Mouse (Mus musculus) heart, embryonic 14.5 days (tissue): ENCODE data around the gene Mkln1. TPM values are rescaled to one million over a fixed set of nuclear protein-coding genes. Genes with fewer than 3 reads are reported as not detected.

Experiments
- ATAC-seq: fragments of 200-750 bp; cut with Nextera tagmentation; 2 replicates; pipeline ENCODE4 v1.8.0; 2017; ENCODE audit warnings: low read depth, moderate TSS enrichment; ENCODE audit not compliant: insufficient number of reproducible peaks, insufficient read depth, low FRiP score
- H3K27ac ChIP-seq, 2 experiments: fragments of 200-500 bp in 1 of 2; fragments of 300-500 bp in 1 of 2; sonication (generic) in 1 of 2; replicated peaks in 1 of 2; 2 replicates each; pipeline ENCODE4 v1.5.1; 2012 to 2014; ENCODE audit warnings: low read depth in 2 of 2, low read length in 2 of 2, control low read depth in 1 of 2, mild to moderate bottlenecking in 1 of 2, mixed read lengths in 1 of 2; ENCODE audit not compliant: control insufficient read depth in 1 of 2, insufficient read depth in 1 of 2
- H3K27me3 ChIP-seq: fragments of 300-500 bp; sonication (generic); 2 replicates; pipeline ENCODE4 v1.6.1; 2014; ENCODE audit warnings: mild to moderate bottlenecking, low read length, control low read depth; ENCODE audit not compliant: control insufficient read depth, insufficient read depth
- H3K36me3 ChIP-seq: fragments of 300-500 bp; sonication (generic); 2 replicates; pipeline ENCODE4 v1.6.1; 2014; ENCODE audit warnings: mild to moderate bottlenecking, control low read depth, low read length, mixed read lengths; ENCODE audit not compliant: control insufficient read depth, insufficient read depth
- H3K4me1 ChIP-seq, 2 experiments: fragments of 200-500 bp in 1 of 2; fragments of 300-500 bp in 1 of 2; sonication (generic) in 1 of 2; 2 replicates each; pipeline ENCODE4 v1.6.1; 2012 to 2014; ENCODE audit warnings: low read length in 2 of 2, control low read depth in 1 of 2, mixed read lengths in 1 of 2; ENCODE audit not compliant: control insufficient read depth in 2 of 2, insufficient read depth in 2 of 2
- H3K4me2 ChIP-seq: fragments of 300-500 bp; sonication (generic); 2 replicates; pipeline ENCODE4 v1.6.1; 2014; ENCODE audit warnings: mild to moderate bottlenecking, low read length
- H3K4me3 ChIP-seq, 2 experiments: fragments of 200-500 bp in 1 of 2; fragments of 300-500 bp in 1 of 2; sonication (generic) in 1 of 2; 2 replicates each; pipeline ENCODE4 v1.5.1; 2012 to 2014; ENCODE audit warnings: low read length in 2 of 2, mild to moderate bottlenecking in 2 of 2, control low read depth in 1 of 2, low read depth in 1 of 2, moderate library complexity in 1 of 2; ENCODE audit not compliant: control insufficient read depth in 1 of 2, insufficient read depth in 1 of 2
- H3K9ac ChIP-seq: fragments of 300-500 bp; sonication (generic); 2 replicates; pipeline ENCODE4 v1.6.1; 2014; ENCODE audit warnings: mild to moderate bottlenecking, low read length
- H3K9me3 ChIP-seq: fragments of 300-500 bp; sonication (generic); 2 replicates; pipeline ENCODE4 v1.6.1; 2016; ENCODE audit warnings: low read length, control low read depth; ENCODE audit not compliant: control insufficient read depth
- WGBS: fragments of 180-500 bp; shearing (Covaris S2); extraction: QIAGEN DNeasy Blood & Tissue Kit; methylation state at CpG from one replicate; pipeline ENCODE4 v1.1.7; 2014; 5-methylcytosine and 5-hydroxymethylcytosine counted together
- polyA plus RNA-seq: library from polyadenylated mRNA; unstranded; fragments of >200 nt; fragmentation: Nextera tagmentation; extraction: Ambion mirVana; gene quantifications from 2 replicates; pipeline ENCODE4 v1.2.1, GENCODE M21; 2014

Mkln1 gene
- polyA plus RNA-seq, 1 experiment from 2014 or later, result 201 TPM

DNA sequence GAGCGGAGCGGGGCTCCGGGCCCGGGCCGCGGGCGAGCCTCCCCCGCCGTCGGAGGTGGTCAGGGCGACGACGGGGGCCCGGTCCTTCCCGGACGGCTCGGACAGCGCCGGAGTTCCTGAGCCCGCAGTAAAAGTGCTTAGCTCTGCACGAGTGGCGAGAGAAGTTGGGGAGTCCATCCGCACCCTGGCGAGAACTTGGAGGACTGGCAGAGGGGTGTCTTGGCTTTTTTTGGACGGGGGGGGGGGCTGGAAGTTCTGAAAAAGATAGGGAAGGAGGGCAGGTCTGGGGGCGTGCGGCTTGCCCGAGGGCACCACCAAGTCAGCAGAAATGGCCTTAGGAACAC lies 643 bp downstream of the Mkln1 start:
- peak; percentile 58 for ATAC-seq
- H3K4me3 ChIP-seq, result peak overlapping the region; percentile 84 to 90
- H3K4me1 ChIP-seq, result peaks cover 3 to 32% of the 10 kb centered on the region in 2 experiments
- H3K4me2 ChIP-seq, result peak overlapping the region; percentile 93
- no peaks in the 10 kb centered on the region for H3K9me3 ChIP-seq
- H3K27me3 ChIP-seq, result no peaks in the 10 kb centered on the region
- WGBS, result under 1% methylated on average over 28 of the region's 28 CpGs
- H3K9ac ChIP-seq, result peak overlapping the region; percentile 95
- no peaks in the 10 kb centered on the region for H3K36me3 ChIP-seq
- peak overlapping the region; percentile 86 to 92 for H3K27ac ChIP-seq

- no peaks in the 10 kb centered on the region for H3K9me3 ChIP-seq
- H3K4me2 ChIP-seq, result peak overlapping the region; percentile 93
- under 1% methylated on average over 13 of the region's 13 CpGs for WGBS
- no peaks in the 10 kb centered on the region for H3K27me3 ChIP-seq
- peaks cover 6 to 36% of the 10 kb centered on the region in 2 experiments for H3K4me1 ChIP-seq
- no peaks in the 10 kb centered on the region for H3K36me3 ChIP-seq
- peak overlapping the region; percentile 84 to 90 for H3K4me3 ChIP-seq
- ATAC-seq, result no peak
- peak overlapping the region; percentile 95 for H3K9ac ChIP-seq
- peak overlapping the region; percentile 86 to 92; a peak in 3 of 4 replicates for H3K27ac ChIP-seq
Observed at GRCm38 (mm10) chr6:31399566-31399965, 1.0 kb downstream of the Mkln1 start.

GRCm38 (mm10) chr6:31411017-31411416 lies 12.5 kb downstream of the Mkln1 start:
- H3K27ac ChIP-seq, result no peak overlapping the region
- H3K4me2 ChIP-seq, result no peak overlapping the region
- 87% methylated on average over 1 of the region's 1 CpGs for WGBS
- no peaks in the 10 kb centered on the region for H3K27me3 ChIP-seq
- no peak overlapping the region for H3K9ac ChIP-seq
- H3K36me3 ChIP-seq, result no peaks in the 10 kb centered on the region
- no peak overlapping the region for H3K4me3 ChIP-seq
- no peaks in the 10 kb centered on the region for H3K9me3 ChIP-seq
- ATAC-seq, result no peak
- peaks cover 4 to 42% of the 10 kb centered on the region in 2 experiments for H3K4me1 ChIP-seq

- ATAC-seq, result no peak
- Histone ChIP-seq H3K4me2 (no peak overlapping the region), H3K9ac (no peak overlapping the region), H3K36me3 (no peaks in the 10 kb centered on the region), H3K9me3 (no peaks in the 10 kb centered on the region), H3K27me3 (no peaks in the 10 kb centered on the region), H3K27ac (no peak overlapping the region), H3K4me1 (peaks cover 4 to 28% of the 10 kb centered on the region in 2 experiments), H3K4me3 (no peak overlapping the region)
Observed at GRCm38 (mm10) chr6:31412487-31412886, 14.0 kb downstream of the Mkln1 start.

GRCm38 (mm10) chr6:31413556-31413955 lies 15.0 kb downstream of the Mkln1 start:
- Histone ChIP-seq H3K4me3 (no peak overlapping the region), H3K4me1 (peaks cover 4 to 24% of the 10 kb centered on the region in 2 experiments), H3K36me3 (no peaks in the 10 kb centered on the region), H3K9me3 (no peaks in the 10 kb centered on the region), H3K27ac (no peak overlapping the region), H3K4me2 (no peak overlapping the region), H3K9ac (no peak overlapping the region), H3K27me3 (no peaks in the 10 kb centered on the region)
- no peak for ATAC-seq

- WGBS, result 10% methylated on average over 1 of the region's 1 CpGs
- Histone ChIP-seq H3K36me3 (no peaks in the 10 kb centered on the region), H3K4me1 (peaks cover 4 to 23% of the 10 kb centered on the region in 2 experiments), H3K9me3 (no peaks in the 10 kb centered on the region), H3K9ac (no peak overlapping the region), H3K4me3 (no peak overlapping the region), H3K27me3 (no peaks in the 10 kb centered on the region), H3K27ac (no peak overlapping the region), H3K4me2 (no peak overlapping the region)
- no peak for ATAC-seq
Observed at GRCm38 (mm10) chr6:31414303-31414702, 15.8 kb downstream of the Mkln1 start.

GRCm38 (mm10) chr6:31425428-31425827 lies 26.9 kb downstream of the Mkln1 start:
- Histone ChIP-seq H3K4me3 (no peak overlapping the region), H3K27ac (no peak overlapping the region)

DNA sequence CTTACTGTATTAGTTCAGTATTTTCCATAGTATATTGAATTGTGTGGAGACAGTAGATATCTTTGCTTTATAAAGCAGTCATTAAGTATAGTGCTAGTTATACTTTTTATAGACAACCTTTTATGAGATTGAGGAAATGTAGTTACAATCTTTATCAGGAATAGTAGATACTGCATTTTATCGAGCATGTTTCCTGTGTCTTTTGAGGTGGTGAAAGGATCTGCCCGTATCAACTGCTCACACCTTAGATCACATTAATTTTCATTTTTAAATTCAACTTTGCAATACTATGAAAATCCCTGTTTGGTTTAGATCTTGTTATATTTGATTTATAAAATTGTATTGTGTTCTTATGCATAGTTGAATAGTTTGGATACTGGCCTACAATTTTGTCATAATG lies 38.7 kb downstream of the Mkln1 start:
- Histone ChIP-seq H3K4me2 (no peak overlapping the region), H3K9ac (no peak overlapping the region), H3K27me3 (no peaks in the 10 kb centered on the region), H3K9me3 (no peaks in the 10 kb centered on the region), H3K27ac (no peak overlapping the region), H3K4me1 (no peaks in the 10 kb centered on the region), H3K4me3 (no peak overlapping the region), H3K36me3 (peaks cover 41% of the 10 kb centered on the region)
- ATAC-seq, result no peak
- 77% methylated on average over 2 of the region's 2 CpGs for WGBS

More at GRCm38 (mm10) chr6:31425428-31425827, 26.9 kb downstream of the Mkln1 start:
- peaks cover 21% of the 10 kb centered on the region for H3K36me3 ChIP-seq
- ATAC-seq, result no peak
- no peaks in the 10 kb centered on the region for H3K9me3 ChIP-seq
- H3K4me1 ChIP-seq, result peaks cover 0 to 10% of the 10 kb centered on the region in 2 experiments; a peak in 3 of 4 replicates
- no peak overlapping the region for H3K4me2 ChIP-seq
- WGBS, result 22% methylated on average over 3 of the region's 3 CpGs
- H3K9ac ChIP-seq, result no peak overlapping the region
- no peaks in the 10 kb centered on the region for H3K27me3 ChIP-seq
